Mouse (Mus musculus) kidney, adult 2 months (tissue): Measurements from ENCODE around the gene Rad9a. TPM values are rescaled to one million over a fixed set of nuclear protein-coding genes. Genes with fewer than 3 reads are reported as not detected.

Experiments
- DNase-seq: peaks from one replicate; pipeline ENCODE4 v3.0.0; 2021
- H3K27ac ChIP-seq: fragments of 200-500 bp; 2 replicates; pipeline ENCODE4 v1.5.1; 2012; ENCODE audit warnings: low read depth, low read length, control low read depth, inconsistent platforms; ENCODE audit not compliant: insufficient read depth
- H3K27me3 ChIP-seq: fragments of 200-500 bp; replicated peaks from 2 replicates; pipeline ENCODE4 v1.6.1; 2012; ENCODE audit warnings: mild to moderate bottlenecking, moderate library complexity, low read length, inconsistent platforms; ENCODE audit not compliant: control insufficient read depth, insufficient read depth
- H3K36me3 ChIP-seq: fragments of 200-500 bp; 2 replicates; pipeline ENCODE4 v1.6.1; 2012; ENCODE audit warnings: mild to moderate bottlenecking, moderate library complexity, low read length, inconsistent platforms; ENCODE audit not compliant: control insufficient read depth, insufficient read depth
- H3K4me1 ChIP-seq: fragments of 200-500 bp; 2 replicates; pipeline ENCODE4 v1.6.1; 2011; ENCODE audit warnings: low read length; ENCODE audit not compliant: control insufficient read depth, insufficient read depth
- H3K4me3 ChIP-seq: fragments of 200-500 bp; 2 replicates; pipeline ENCODE4 v1.5.1; 2011; ENCODE audit warnings: mild to moderate bottlenecking, low read depth, low read length, control low read depth; ENCODE audit not compliant: insufficient read depth
- CTCF ChIP-seq: fragments of 200-500 bp; conservative IDR thresholded peaks from 2 replicates; pipeline ENCODE4 v1.5.1; 2011; ENCODE audit warnings: low read depth, mild to moderate bottlenecking, control low read depth, low read length, moderate library complexity, mixed read lengths; ENCODE audit not compliant: insufficient read depth, insufficient read length
- POLR2A ChIP-seq: fragments of 200-500 bp; IDR thresholded peaks from one replicate; pipeline ENCODE4 v1.6.1; 2011; ENCODE audit warnings: low read depth, low read length, control low read depth
- WGBS: fragments of 180-500 bp; shearing (Covaris S2); methylation state at CpG from one replicate; pipeline ENCODE4 v1.1.7; 2018; 5-methylcytosine and 5-hydroxymethylcytosine counted together
- polyA plus RNA-seq: library from polyadenylated mRNA; depleted of rRNA; stranded (reverse); fragments of >200 nt; gene quantifications from 2 replicates; pipeline ENCODE4 v1.2.3, GENCODE M21; 2012

Rad9a gene
- polyA plus RNA-seq, 1 experiment: 19.2 TPM

DNA sequence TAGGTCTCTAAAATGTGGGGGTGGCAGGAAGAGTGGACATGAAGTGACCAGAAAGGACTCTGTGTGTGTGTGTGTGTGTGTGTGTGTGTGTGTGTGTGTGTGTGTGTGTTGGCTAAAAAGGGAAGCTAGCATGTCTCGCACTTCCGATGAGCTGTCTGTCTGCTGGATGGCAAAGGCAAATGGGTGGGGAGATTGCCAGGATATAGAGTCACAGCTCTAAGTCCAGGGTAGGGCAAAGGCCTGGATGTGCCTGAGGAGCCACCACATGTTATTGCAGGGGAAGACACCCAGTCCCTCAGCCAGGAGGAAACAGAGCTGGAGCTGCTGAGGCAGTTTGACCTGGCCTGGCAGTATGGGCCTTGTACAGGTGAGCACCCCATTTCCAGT, 30.7 kb upstream of the Rad9a start:
- H3K36me3 ChIP-seq: no peaks in the 10 kb centered on the region
- H3K27me3 ChIP-seq: no peaks in the 10 kb centered on the region
- WGBS: 9% methylated on average over 2 of the region's 2 CpGs
- peak overlapping the region; percentile 97 for H3K27ac ChIP-seq
- no peak for DNase-seq
- peak overlapping the region; percentile 84 for H3K4me3 ChIP-seq
- TF ChIP-seq CTCF (no peak), POLR2A (no peak)
- H3K4me1 ChIP-seq: peaks cover 11% of the 10 kb centered on the region

DNA sequence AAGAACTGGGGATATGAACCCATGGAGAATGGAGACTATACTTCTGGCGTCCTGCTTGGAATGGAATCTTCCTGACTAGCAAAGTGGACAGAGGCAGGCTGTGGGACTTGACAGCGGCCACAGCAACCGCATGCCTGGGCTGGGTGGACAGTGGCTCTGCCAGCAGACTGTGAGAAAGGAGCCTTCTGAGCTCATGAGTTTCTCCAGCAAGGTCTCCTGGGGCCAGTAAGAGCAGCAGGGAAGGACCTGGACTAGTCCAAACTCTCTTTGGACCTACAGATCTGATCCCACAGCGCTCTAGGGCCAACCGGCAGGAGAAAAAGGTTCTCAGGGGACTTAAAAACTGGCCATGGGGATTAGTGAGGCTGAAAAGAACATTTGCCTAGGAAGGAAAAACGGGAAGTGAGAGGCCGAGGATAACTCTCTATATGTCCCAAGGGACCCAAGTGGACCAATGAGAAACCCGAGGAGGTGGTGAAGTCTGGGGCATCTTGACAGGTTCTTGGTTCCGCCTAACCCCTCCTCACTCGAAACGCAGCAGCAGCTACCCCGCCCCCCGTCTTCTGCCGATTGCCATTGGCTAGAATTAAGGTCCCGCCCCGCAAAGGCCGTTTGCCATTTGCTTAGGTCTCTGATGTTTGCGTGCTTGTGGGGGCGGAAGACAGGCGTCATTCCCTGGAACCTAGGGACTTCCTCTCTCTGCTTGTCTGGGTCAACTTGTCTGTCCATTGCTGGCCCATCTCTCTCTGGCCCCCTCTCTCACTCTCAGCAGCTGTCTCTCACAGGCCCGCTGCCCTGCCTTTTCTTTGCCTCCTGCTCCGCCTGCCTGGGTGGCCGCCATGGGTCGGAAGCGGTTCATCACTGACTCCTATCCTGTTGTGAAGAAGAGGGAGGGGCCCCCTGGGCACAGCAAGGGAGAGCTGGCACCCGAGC, 30.1 kb upstream of the Rad9a start, which contains the start of gene Pold4:
TSS of gene Pold4 (plus strand) at position 647 of the 933 bp plus-strand sequence.
- DNase-seq: peak; percentile 99
- Histone ChIP-seq H3K4me3 (peak within 1 kb of the TSS; percentile 84), H3K27me3 (no peaks in the 10 kb centered on the region), H3K36me3 (no peaks in the 10 kb centered on the region), H3K27ac (peak within 1 kb of the TSS; percentile 97), H3K4me1 (peaks cover 11% of the 10 kb centered on the region)
- TF ChIP-seq CTCF (no peak), POLR2A (peak; percentile 19)
- WGBS: 7% methylated on average over 26 of the region's 26 CpGs

DNA sequence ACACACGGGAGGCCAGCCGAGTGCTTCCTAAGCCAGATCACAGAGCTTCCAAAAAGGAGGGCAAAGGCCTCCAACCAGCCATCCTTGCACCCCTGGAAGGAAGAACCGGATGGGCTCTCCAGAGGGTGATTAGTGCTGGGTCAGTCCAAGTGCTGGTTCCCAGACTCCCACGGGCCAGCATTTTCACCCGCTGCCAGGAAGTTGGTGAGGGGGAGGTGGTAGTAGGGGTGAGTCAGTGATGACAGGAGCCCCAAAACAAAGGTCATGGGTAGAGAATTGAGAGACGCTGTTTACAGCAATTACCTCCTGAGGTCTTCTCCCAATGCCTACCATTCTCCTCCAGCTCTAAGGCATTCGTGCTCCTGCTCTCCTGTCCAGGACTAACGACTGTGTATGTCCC, 29.0 kb upstream of the Rad9a start:
- Histone ChIP-seq H3K4me3 (no peak overlapping the region), H3K27ac (peak overlapping the region; percentile 43; the same call in 1 of the 2 replicates), H3K4me1 (peaks cover 11% of the 10 kb centered on the region), H3K27me3 (no peaks in the 10 kb centered on the region), H3K36me3 (no peaks in the 10 kb centered on the region)
- no peak for TF ChIP-seq CTCF
- no peak for TF ChIP-seq POLR2A
- 36% methylated on average over 8 of the region's 8 CpGs for WGBS
- peak; percentile 43 for DNase-seq

DNA sequence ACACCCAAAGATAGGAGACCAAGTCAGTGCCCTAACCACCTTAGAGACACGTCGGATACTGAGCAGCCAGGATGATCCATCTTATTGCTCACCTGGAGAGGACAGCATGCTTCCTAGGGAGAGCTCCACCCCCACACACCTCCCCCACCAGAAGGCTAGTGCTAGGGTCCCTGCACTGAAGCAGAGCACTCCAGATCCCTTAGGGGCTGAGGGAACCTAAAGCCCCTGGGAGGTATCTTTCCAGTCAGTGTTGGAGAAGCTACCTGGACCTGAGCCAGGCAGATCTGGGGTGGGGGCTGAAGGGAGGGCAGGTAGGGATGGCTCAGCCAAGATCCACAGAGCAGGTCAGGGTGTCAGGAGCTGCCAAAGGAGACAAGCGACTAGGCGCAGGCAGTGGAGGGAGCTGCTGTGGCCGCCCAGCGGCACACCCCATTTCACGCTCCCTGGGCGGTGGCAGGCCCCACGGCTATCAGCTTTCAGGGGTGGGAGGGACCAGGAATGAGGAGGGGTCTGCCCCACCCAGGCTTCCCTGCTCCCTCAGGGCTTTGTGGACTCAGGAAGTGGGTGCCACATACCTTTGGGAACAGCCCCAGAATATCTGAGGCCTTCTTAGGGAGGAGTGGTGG, 28.1 kb upstream of the Rad9a start:
- Histone ChIP-seq H3K27ac (no peak overlapping the region), H3K4me1 (peaks cover 11% of the 10 kb centered on the region), H3K36me3 (no peaks in the 10 kb centered on the region), H3K27me3 (no peaks in the 10 kb centered on the region), H3K4me3 (no peak overlapping the region)
- no peak for DNase-seq
- 75% methylated on average over 9 of the region's 9 CpGs for WGBS
- no peak for TF ChIP-seq CTCF
- TF ChIP-seq POLR2A: no peak

DNA sequence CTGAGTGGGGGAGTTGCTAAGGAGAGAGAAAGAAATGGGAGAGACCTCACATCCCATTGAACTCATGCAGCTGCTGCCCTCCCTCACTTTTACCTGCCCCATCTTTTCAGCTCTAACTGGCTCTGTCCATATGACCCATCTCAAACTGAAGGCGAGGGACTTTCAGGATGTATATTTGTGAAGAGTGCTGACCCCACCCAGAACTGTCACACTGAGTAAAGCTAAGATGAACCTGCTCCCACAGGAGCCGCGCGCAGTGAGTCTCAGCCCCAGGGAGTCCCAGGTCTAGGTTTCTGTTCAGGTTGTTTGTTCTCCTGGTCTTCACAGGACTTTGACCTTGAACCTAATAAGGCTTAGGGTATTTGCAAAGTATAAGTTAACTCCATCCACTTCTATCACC, 27.4 kb upstream of the Rad9a start:
- H3K27ac ChIP-seq: no peak overlapping the region
- H3K27me3 ChIP-seq: no peaks in the 10 kb centered on the region
- no peak overlapping the region for H3K4me3 ChIP-seq
- WGBS: 68% methylated on average over 4 of the region's 4 CpGs
- H3K4me1 ChIP-seq: peaks cover 11% of the 10 kb centered on the region
- no peaks in the 10 kb centered on the region for H3K36me3 ChIP-seq
- DNase-seq: no peak
- no peak for TF ChIP-seq CTCF
- TF ChIP-seq POLR2A: no peak

DNA sequence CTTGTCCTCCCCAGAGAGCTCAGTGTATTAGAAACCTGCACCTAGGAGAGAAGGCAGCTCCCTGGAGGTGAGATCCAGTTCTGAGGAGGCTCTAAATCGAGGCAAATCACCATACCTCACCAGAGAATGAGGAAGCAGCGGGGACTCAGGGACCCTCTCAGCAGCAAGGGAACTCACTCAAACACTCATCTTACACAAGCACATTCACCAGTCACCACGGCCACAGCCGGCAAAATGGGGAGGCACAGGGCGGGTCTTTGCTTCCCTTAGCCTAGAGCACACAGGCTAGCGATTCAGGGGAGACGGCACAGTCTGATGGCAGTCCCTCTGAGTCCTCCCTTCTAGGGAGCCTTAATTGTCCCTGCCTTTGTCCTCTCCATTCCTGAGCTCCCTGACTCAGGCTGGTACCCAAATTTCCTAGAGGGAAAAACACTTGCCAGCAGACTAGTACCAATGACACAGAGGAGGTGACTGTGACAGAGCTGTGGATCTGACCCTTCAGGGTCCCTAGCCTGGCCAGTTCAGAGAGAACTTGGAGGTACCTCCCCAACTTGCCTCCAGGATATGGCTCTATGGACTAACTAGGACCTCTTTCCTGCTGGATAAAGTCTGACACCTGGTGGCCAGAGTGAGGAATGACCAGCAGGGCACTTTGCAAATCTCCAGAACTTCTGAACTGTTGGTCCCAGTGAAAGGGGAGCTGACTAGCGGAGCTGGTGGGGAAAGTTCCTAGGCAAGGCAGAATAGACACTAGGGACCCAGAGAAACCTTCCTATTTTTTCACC, 26.6 kb upstream of the Rad9a start:
- 35% methylated on average over 8 of the region's 8 CpGs for WGBS
- no peak overlapping the region for H3K27ac ChIP-seq
- H3K36me3 ChIP-seq: no peaks in the 10 kb centered on the region
- H3K27me3 ChIP-seq: no peaks in the 10 kb centered on the region
- peaks cover 11% of the 10 kb centered on the region for H3K4me1 ChIP-seq
- H3K4me3 ChIP-seq: no peak overlapping the region
- no peak for TF ChIP-seq POLR2A
- peak; percentile 95 for TF ChIP-seq CTCF
- DNase-seq: peak; percentile 84
